Mouse (Mus musculus): Measurements from ENCODE around the gene Klhdc8b.

DNA sequence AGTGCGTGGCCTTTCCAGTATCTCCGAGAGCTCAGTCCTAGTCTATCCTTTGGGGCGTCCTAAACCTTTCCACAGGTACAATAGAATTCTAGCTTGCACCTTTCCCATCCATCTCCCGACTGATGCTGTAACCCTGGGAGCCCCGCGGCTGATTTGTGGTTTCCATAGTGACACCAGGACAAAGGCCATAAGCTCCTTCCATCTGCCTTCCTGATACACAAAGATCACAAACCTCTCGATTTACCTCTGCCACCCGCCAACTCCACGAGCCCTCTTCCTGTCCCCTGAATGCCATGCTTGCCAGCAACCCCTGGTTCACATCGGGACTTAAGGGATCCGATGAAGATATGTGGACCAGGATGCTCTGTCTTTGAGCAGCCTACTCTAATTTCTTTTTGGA, 17.9 kb upstream of the Klhdc8b start:
- no peak for TF ChIP-seq POLR2A (IDR thresholded peaks at IDR 0.05; ENCODE audit: borderline replicate concordance, control insufficient read depth, low read depth, low read length)
- no peak for TF ChIP-seq CTCF (IDR thresholded peaks at IDR 0.05; ENCODE audit: control insufficient read depth, insufficient read depth, low read length)

Measured in bone marrow, adult 2 months (tissue).